ENCODE assay signal across 11 mouse cellular contexts in the genomic region with DNA sequence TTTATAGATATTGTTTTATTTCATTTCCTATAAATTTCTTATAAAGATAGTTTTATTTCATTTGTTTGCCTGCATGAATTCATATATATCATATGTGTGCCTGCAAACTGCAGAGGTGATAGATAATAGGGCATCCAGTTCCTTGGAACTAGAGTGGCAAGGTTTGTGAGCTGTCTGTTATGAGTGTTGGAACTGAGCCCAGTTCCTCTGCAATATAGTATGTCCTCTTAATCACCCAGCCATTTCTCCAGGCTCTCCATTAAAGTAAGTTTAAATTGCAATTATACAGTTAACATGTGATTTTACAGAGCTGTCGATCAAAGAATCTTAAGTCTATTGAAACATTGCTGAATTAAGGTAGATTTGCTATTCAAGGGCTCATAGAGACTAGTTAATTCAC.
"Had no signal": no experiment of that assay in that cellular context is flagged by ENCODE, and none has a peak within 500 bp of the region (broad histone marks: within the 10 kb centered on the region; RNA-seq: fewer than 3 reads in every experiment).

No protein-coding gene starts in this region.

- ATAC-seq: liver, postnatal 0 days; midbrain, embryonic 15.5 days had no signal

- H3K4me2 ChIP-seq: limb, embryonic 12.5 days; liver, embryonic 13.5 days; midbrain, embryonic 15.5 days had no signal

- H3K9ac ChIP-seq: limb, embryonic 12.5 days; liver, embryonic 13.5 days; liver, postnatal 0 days; midbrain, embryonic 15.5 days had no signal

- H3K4me1 ChIP-seq: limb, embryonic 12.5 days; liver, embryonic 13.5 days; midbrain, embryonic 15.5 days had no signal

- H3K36me3 ChIP-seq: limb, embryonic 12.5 days; liver, embryonic 13.5 days; midbrain, embryonic 15.5 days had no signal

- H3K27me3 ChIP-seq: limb, embryonic 12.5 days; liver, embryonic 13.5 days; midbrain, embryonic 15.5 days had no signal

- H3K4me3 ChIP-seq: layer of hippocampus, adult 2 months; limb, embryonic 12.5 days; liver, embryonic 13.5 days; midbrain, embryonic 15.5 days had no signal

- H3K27ac ChIP-seq: kidney, postnatal 0 days; layer of hippocampus, adult 2 months; limb, embryonic 12.5 days; liver, embryonic 13.5 days; midbrain, embryonic 15.5 days had no signal

- H3K9me3 ChIP-seq: limb, embryonic 12.5 days; liver, embryonic 13.5 days; midbrain, embryonic 15.5 days had no signal

- DNase-seq: kidney, adult 8-10 months; kidney, postnatal 4 days; liver; liver, embryonic 13.5 days; liver, postnatal 0 days; right cerebral cortex, postnatal 25 days; thymus, postnatal 36 days had no signal
